9 mouse cellular contexts compared by ENCODE assay signal in the genomic region with DNA sequence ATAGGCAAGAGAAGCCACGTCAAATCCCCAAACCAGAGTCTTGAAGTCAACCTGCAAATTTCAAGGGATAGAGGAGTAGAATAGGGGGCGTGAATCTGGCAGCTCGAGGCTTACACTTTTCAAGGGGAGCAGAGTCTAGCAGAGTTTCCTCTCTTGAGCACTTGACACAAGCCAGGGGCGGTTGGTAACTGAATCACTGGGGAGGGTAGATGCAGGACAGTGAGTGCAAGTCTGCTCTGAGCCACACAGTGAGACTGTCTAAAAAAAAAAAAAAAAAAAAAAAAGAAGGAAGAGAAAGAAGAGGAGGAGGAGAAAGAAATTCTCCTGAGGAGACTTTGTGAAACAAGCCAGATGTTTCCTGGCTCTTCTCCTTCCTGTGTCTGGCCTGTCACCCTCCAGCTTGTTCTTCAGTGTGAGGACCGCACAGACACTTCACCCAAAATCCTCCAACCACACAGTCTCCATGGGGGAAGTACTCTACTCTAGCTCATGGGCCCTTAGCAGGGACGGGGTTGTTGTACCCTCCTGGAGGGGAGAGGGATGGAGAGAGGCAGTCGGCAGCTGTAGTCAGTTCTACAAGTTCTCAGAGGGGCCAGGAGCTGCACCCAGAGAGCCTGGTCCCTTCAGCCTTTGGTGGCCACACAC. TPM values are rescaled to one million over a fixed set of nuclear protein-coding genes. Genes with fewer than 3 reads are reported as not detected.
DNase-seq lines count a peak whose midpoint lies in the region; ATAC-seq and TF ChIP-seq lines count a peak whose summit lies in the region.
"Had no signal": no experiment of that assay in that cellular context is flagged by ENCODE, and none has a peak within 500 bp of the region (broad histone marks: within the 10 kb centered on the region; RNA-seq: fewer than 3 reads in every experiment).

No protein-coding gene starts in this region.

- ATAC-seq in intestine, embryonic 14.5 days (replicated peaks; ENCODE audit: low FRiP score, low TSS enrichment, low read depth): peak; percentile 85
- ATAC-seq in intestine, postnatal 0 days: no peak
- ATAC-seq in common myeloid progenitor, adult 5-6 weeks (replicated peaks; ENCODE audit: low read depth, poor library complexity, severe bottlenecking): peak; percentile 92
- ATAC-seq in liver, embryonic 12.5 days: no peak

- no peak overlapping the region for H3K9ac ChIP-seq in intestine, embryonic 14.5 days (ENCODE audit: low read length)
- H3K9ac ChIP-seq in intestine, postnatal 0 days (ENCODE audit: low read depth, low read length): no peak overlapping the region
- no peak overlapping the region for H3K9ac ChIP-seq in liver, embryonic 12.5 days

- H3K9me3 ChIP-seq in intestine, embryonic 14.5 days (ENCODE audit: control insufficient read depth, low read length): no peaks in the 10 kb centered on the region
- no peaks in the 10 kb centered on the region for H3K9me3 ChIP-seq in intestine, postnatal 0 days (ENCODE audit: control insufficient read depth)
- no peaks in the 10 kb centered on the region for H3K9me3 ChIP-seq in liver, embryonic 12.5 days (replicated peaks)

- H3K4me3 ChIP-seq in intestine, embryonic 14.5 days (ENCODE audit: low read depth, low read length): no peak overlapping the region
- no peak overlapping the region for H3K4me3 ChIP-seq in intestine, postnatal 0 days (ENCODE audit: low read depth, low read length)
- H3K4me3 ChIP-seq in liver, embryonic 12.5 days: no peak overlapping the region

- no peaks in the 10 kb centered on the region for H3K36me3 ChIP-seq in intestine, embryonic 14.5 days (ENCODE audit: control insufficient read depth, insufficient read depth, low read length)
- H3K36me3 ChIP-seq in intestine, postnatal 0 days (ENCODE audit: control insufficient read depth, insufficient read depth): no peaks in the 10 kb centered on the region
- H3K36me3 ChIP-seq in liver, embryonic 12.5 days: no peaks in the 10 kb centered on the region

- WGBS in intestine, embryonic 14.5 days: 32% methylated on average over 7 of the region's 7 CpGs
- WGBS in intestine, postnatal 0 days: 52% methylated on average over 7 of the region's 7 CpGs
- WGBS in liver, embryonic 12.5 days (ENCODE audit: insufficient replicate concordance): 22% methylated on average over 7 of the region's 7 CpGs

- TF ChIP-seq CTCF in intestine, postnatal 0 days (IDR thresholded peaks at IDR 0.05; ENCODE audit: low read depth): no peak

- H3K27ac ChIP-seq in intestine, embryonic 14.5 days (ENCODE audit: low read depth): peak overlapping the region; percentile 83
- no peak overlapping the region for H3K27ac ChIP-seq in intestine, postnatal 0 days (ENCODE audit: low read depth, low read length)
- peak overlapping the region; percentile 64 for H3K27ac ChIP-seq in liver, embryonic 12.5 days

- H3K27me3 ChIP-seq in intestine, embryonic 14.5 days (replicated peaks; ENCODE audit: control insufficient read depth, insufficient read depth, low read length): no peaks in the 10 kb centered on the region
- no peaks in the 10 kb centered on the region for H3K27me3 ChIP-seq in intestine, postnatal 0 days (replicated peaks; ENCODE audit: control insufficient read depth, insufficient read depth, low read length)
- H3K27me3 ChIP-seq in liver, embryonic 12.5 days (replicated peaks): 0 out of 2 replicates have a peak, but pooled peaks cover 6% of the 10 kb centered on the region

- DNase-seq in intestine, embryonic 14.5 days (ENCODE audit: low spot score): peak; percentile 69
- DNase-seq in 416B (ENCODE audit: low read depth): peak; percentile 72
- no peak for DNase-seq in Muller cell, postnatal 12 days (ENCODE audit: inconsistent ontology term)
- no peak for DNase-seq in frontal cortex, postnatal 25 days (ENCODE audit: low spot score in 2 of 2)
- DNase-seq in ovary, postnatal 10 days (ENCODE audit: low spot score): no peak
- DNase-seq: cerebellum, adult 11-12 months had no signal

- peaks cover 53% of the 10 kb centered on the region for H3K4me1 ChIP-seq in intestine, embryonic 14.5 days (replicated peaks; ENCODE audit: control insufficient read depth, insufficient read depth, low read length)
- 0 out of 2 replicates have a peak, but pooled peaks cover 3% of the 10 kb centered on the region for H3K4me1 ChIP-seq in intestine, postnatal 0 days (replicated peaks; ENCODE audit: control insufficient read depth, insufficient read depth, low read length)
- no peaks in the 10 kb centered on the region for H3K4me1 ChIP-seq in liver, embryonic 12.5 days

- no peak overlapping the region for H3K4me2 ChIP-seq in intestine, embryonic 14.5 days (ENCODE audit: low read length)
- no peak overlapping the region for H3K4me2 ChIP-seq in intestine, postnatal 0 days (replicated peaks; ENCODE audit: low read depth)
- H3K4me2 ChIP-seq in liver, embryonic 12.5 days: no peak overlapping the region

RNA-seq across cellular contexts. Expression of a gene that starts 5.7 kb away (rescaled TPM):
- 1.6 and 1.8 TPM in 2 replicates for polyA plus RNA-seq in intestine, embryonic 14.5 days (2014; fragmentation: Nextera tagmentation; extraction: Ambion mirVana)
- polyA plus RNA-seq in intestine, postnatal 0 days (2015; fragmentation: Nextera tagmentation; extraction: Ambion mirVana): 3.3 and 3.4 TPM in 2 replicates
- 27.1 and 36.6 TPM in 2 replicates for total RNA-seq in common myeloid progenitor, adult 5-6 weeks (2017)
- 4.7 and 5.0 TPM in 2 replicates for polyA plus RNA-seq in liver, embryonic 12.5 days (2016; fragmentation: Nextera tagmentation; extraction: Ambion mirVana)

RNA-seq across cellular contexts. Expression of a gene that starts 36.9 kb away (rescaled TPM):
- 361 and 379 TPM in 2 replicates for polyA plus RNA-seq in intestine, embryonic 14.5 days (2014; fragmentation: Nextera tagmentation; extraction: Ambion mirVana)
- 132 and 138 TPM in 2 replicates for polyA plus RNA-seq in intestine, postnatal 0 days (2015; fragmentation: Nextera tagmentation; extraction: Ambion mirVana)
- total RNA-seq in common myeloid progenitor, adult 5-6 weeks (2017): 1,680 and 1,841 TPM in 2 replicates
- 162 and 164 TPM in 2 replicates for polyA plus RNA-seq in liver, embryonic 12.5 days (2016; fragmentation: Nextera tagmentation; extraction: Ambion mirVana)

Comparison
In these comparisons a context has a peak if more than half of its experiments do, and no peak if none do; other contexts are left out.
1. ATAC-seq: peak in intestine, embryonic 14.5 days (single experiment) and common myeloid progenitor, adult 5-6 weeks (single experiment); none in intestine, postnatal 0 days (single experiment) and liver, embryonic 12.5 days (single experiment).
2. DNase-seq: peak in intestine, embryonic 14.5 days (single experiment) and 416B (single experiment); none in Muller cell, postnatal 12 days (single experiment), frontal cortex, postnatal 25 days (0 of 2) and ovary, postnatal 10 days (single experiment).